Mouse (Mus musculus) C2C12 (cell line): ENCODE data around the gene 2410004B18Rik.

Source experiments
- CTCF ChIP-seq: IDR thresholded peaks from one replicate; pipeline ENCODE4 v1.5.1; 2011; ENCODE audit not compliant: control insufficient read depth, insufficient read depth, insufficient read length
- MAX ChIP-seq: IDR thresholded peaks from one replicate; pipeline ENCODE4 v1.6.1; 2011; ENCODE audit warnings: mild to moderate bottlenecking, control low read depth
- USF1 ChIP-seq: IDR thresholded peaks from one replicate; pipeline ENCODE4 v1.6.1; 2011; ENCODE audit warnings: low read depth, mild to moderate bottlenecking, control low read depth, moderate library complexity

DNA sequence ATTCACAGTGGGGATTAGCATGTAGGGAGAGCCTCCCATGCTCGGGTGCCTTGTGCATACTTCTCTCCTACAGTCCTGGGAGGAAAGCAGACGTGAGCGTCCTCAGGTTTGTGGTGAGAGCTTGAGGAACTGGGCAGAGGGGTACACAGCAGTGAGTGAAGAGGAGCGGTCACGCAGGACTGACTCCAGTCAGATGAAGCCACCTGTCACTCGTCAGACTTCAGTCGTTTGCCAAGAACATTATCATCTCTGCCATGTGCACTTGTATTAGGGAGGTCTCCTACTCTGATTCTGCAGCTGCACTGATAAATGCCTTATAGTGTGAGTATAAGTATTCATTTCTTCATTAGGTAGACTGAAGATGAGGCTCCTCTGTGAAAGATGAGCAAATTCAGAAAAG, 6.5 kb downstream of the 2410004B18Rik start:
- TF ChIP-seq CTCF (no peak), USF1 (no peak), MAX (no peak)
